Mouse (Mus musculus) E14TG2a.4 (cell line): ENCODE measurements around the gene Ttf1.

Experiments
- CTCF ChIP-seq: conservative IDR thresholded peaks from 2 replicates; pipeline ENCODE4 v1.5.1; 2014; ENCODE audit warnings: low read length
- NANOG ChIP-seq: IDR thresholded peaks from 2 replicates; pipeline ENCODE4 v1.6.1; 2014; ENCODE audit warnings: borderline replicate concordance, low read length, mixed read lengths

GRCm38 (mm10) chr2:29041477-29041768, 18.6 kb upstream of the Ttf1 start:
- TF ChIP-seq CTCF = no peak
- no peak for TF ChIP-seq NANOG
